Mouse (Mus musculus) spleen, postnatal 0 days (tissue): Measurements from ENCODE around the gene Dhx32. TPM values are rescaled to one million over a fixed set of nuclear protein-coding genes. Genes with fewer than 3 reads are reported as not detected.

Experiments used
- polyA plus RNA-seq: library from polyadenylated mRNA; unstranded; fragments of >200 nt; fragmentation: Nextera tagmentation; extraction: Ambion mirVana; gene quantifications from 2 replicates; pipeline ENCODE4 v1.2.1, GENCODE M21; 2015

Dhx32 gene
- 9.4 and 12.0 TPM in 2 replicates for polyA plus RNA-seq

DNA sequence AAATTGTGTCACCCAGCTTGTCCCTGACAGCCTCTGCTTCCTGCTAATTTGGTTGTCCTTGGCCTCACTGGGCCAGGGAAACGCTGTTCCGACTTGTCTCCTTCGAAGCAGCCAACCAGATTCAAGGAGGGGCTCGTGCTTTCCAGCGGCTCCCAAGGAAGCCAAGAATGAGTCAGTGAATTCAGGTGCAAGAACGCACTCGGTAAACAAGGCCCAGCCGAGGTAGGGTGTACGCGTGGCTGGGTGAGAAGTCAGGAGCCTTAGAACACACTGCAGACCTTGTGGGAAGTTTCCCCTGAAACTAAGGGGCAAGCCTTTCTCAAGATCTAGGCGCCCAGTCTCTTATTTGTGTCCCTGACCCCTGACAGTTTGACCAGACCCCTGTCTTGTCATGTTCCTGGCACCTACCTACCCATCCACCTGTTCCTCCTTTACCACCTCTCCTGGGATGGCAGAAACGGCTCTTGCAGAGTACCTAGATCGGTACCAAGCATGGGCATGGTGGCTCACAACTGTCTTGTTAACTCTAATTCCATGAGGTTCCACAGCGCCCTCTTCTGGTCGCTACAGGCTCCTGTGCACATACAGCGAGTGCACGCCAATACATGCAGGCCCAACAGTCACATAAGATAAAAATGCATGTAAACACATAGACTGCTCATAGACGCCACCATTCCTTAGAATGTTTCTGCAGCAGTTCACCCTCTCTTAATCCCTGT lies at the start of gene Dhx32:
Gene Dhx32, minus strand, starts transcription at position 10 of the 719 bp plus-strand sequence.

DNA sequence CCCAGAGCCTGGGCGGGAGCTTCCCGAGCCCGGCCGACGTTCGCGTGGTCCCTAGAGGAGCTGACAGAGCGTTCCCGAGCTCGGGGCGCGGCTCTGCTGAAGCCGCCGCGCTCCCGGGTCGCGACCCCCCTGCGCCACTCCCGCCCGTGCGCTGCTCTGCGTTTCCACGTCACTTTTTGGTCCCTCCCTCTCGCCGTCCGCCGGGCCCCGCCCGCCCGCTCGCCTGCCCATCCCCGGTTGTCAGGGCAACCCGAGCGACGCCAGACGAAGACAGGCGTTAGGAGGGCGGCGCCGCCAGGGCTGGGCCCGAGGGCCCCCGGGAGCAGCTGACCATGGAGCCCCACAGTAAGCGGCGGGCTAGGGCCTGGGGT lies 5.9 kb downstream of the Dhx32 start, which contains the start of gene Fank1:
Gene Fank1, plus strand, starts transcription at position 236 of the 371 bp plus-strand sequence.

DNA sequence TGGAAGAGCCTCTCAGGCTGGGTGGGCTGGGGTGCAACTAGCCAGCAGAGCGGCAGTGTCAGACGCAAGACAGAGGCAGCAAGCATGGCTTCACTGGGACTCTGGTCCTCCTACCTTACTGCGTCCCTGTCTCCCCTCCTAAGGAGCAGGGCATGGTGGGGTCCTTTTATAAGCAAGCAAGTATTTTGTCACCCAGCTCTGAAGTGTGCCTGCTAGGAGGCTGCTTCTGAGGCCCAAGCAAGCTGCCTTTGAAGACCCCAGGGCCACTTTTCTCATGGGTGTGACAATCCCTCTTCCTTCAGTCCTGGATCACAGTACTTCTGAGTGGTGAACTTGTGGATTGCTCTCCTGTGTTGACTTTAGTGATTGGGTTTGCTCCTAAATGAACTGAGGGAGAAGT lies 102.6 kb downstream of the Dhx32 start, which contains the start of gene Mmp21:
Gene Mmp21, minus strand, starts transcription at position 101 of the 400 bp plus-strand sequence.

Other genes starting within 250 kb of the Dhx32 start
- gene Tex36, start 180.6 kb downstream of the Dhx32 start, polyA plus RNA-seq, result not detected in 2 replicates
- 9.1 and 9.8 TPM in 2 replicates for gene Edrf1, start 145.2 kb downstream of the Dhx32 start, polyA plus RNA-seq
- 0.06 and 0.07 TPM in 2 replicates for gene Mmp21, start 102.7 kb downstream of the Dhx32 start, polyA plus RNA-seq
- gene Bccip, start 73.4 kb downstream of the Dhx32 start, polyA plus RNA-seq, result 94.3 and 104 TPM in 2 replicates
- 111 and 133 TPM in 2 replicates for gene Uros, start 72.7 kb downstream of the Dhx32 start, polyA plus RNA-seq
- 0.07 TPM in 1 of 2 replicates, not detected in the other for gene Fank1, start 5.9 kb downstream of the Dhx32 start, polyA plus RNA-seq